Mouse (Mus musculus): ENCODE data around the gene Zmiz1.
A peak's percentile ranks its signal among the peaks of the same experiment; 100 is the strongest.

Zmiz1 gene

DNA sequence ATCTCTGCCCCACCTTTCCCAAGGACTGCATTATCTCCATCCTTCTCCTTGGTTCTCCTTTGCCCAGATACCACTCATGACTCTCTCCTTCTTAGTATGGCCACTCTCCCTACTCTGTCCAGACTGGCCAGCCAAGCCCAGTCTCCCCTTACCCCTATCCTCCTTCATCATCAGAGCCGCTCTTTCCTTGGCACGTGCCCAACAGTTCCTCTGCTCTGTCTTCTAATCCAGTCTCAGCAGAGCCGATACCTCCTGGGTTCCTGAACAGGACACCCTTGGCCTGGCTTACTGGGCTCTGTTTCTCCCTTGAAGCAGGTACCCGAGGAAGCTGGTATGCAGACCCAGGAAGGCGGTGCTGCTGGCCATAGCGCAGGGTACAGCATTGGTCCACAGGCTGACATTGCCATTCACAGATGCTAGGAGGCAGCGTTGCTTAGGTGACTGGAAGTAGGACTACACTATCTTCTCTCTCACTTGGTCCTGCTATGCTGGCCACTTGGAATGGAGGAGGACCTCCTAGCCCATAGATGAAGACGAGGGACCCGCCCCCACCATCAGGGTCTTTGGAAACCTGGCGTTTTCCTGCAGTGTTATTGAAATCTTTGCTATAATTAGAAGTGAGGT is 80.6 kb downstream of the Zmiz1 start:
- peak; percentile 30 for DNase-seq

DNA sequence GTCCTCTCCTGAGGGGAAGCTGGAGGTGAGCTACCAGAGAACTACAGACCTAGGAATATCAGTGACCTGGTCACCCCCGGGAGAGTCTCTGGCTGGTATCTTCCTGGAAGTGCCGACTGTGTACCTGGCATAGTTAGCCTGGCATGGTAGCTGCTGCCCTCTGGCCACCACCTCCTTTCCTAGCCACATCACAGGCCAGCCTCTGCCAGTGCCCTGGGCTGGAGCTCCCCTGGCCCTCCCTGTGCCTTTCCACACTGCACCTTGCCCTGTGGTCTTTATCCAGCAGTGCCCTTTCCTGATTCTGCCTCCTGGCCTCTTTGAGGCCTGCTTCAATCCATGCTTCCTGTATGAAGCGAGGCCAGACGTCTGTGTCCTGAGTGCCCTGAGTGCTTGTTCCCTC is 81.2 kb downstream of the Zmiz1 start:
- DNase-seq, result no peak

- DNase-seq, result peak; percentile 55
These were observed 82.2 kb downstream of the Zmiz1 start for GRCm38 (mm10) chr14:25541213-25541612.

- no peak for DNase-seq
These were observed 84.1 kb downstream of the Zmiz1 start for GRCm38 (mm10) chr14:25543098-25543497.

DNA sequence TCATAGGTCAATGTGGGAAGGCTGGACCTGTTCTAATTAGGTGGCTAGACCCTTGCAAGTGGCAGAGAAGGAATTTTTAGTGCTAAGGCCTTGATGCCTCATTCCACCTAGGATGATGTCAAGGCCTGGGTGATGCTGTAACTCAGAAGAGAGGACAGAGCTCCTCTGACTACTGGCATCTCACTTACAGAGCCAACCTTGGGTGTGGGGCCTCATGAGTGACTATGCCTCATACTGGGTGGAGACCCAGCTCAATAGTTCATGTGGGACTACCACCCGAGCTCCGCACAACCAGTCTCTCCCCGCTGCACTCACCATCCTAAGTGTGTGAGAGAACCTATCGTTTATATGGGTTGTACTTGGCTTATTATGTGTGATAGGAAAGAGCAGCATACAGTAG is 84.9 kb downstream of the Zmiz1 start:
- DNase-seq, result no peak

DNA sequence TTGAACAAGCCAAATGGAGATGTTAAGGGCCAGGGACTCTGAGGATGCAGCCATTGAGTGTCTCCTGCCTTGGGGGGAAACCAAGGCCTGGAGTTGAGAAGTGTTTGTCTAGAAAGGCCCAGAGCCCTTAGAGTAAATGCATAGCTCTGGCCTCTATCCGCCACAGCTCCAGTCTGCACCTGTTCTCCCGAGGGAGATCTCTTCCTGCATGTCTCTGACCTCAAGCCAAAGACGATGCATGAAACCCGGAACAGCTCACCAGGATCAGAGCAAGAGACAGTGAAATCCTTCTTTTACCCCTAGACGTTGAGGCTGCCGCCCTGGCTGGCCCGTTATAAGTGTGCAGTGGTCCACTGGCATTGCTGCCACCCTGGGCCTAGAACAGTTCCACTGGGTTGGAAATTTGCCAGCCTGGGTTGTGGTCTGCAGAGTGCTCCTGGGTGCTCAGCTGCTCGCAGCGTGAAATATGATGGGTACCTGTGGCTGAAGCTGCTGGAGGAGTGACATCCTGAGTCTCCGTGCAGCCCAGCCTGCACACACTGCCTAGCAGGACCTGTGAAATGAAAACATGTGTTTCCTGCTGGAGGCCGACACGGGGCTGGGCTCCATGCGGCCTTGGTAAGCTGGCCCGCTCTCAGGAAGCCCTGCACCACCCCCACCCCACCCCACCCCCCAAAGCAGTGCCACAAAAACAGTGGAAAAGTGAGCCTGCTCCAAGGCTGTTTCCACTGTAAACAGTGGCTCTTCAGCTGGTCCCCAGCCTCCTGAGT is 88.1 kb downstream of the Zmiz1 start:
- peak; percentile 49 for DNase-seq

GRCm38 (mm10) chr14:25547882-25548281 is 88.9 kb downstream of the Zmiz1 start:
- DNase-seq, result no peak

DNA sequence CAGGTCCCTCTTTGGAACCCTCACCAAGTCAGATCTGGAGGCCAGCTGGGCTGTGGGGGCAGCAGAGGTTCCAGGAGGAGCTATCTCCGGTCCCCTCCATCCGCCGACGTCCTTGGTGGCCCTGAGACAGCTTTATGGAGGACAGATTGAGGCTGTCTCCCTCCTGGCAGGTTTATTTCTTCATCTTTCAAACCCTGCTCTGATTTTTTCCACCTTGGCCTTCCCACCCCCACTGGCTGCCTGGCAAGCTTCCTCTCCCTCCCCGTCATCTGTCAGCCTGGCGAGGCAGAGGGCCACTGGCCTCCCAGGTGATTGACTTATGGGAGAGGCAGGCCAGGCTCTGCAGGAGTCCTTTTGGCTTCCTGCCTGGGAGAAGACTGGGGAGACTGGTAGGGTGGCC is 89.7 kb downstream of the Zmiz1 start:
- no peak for DNase-seq

- no peak for DNase-seq
These were observed 90.1 kb downstream of the Zmiz1 start for GRCm38 (mm10) chr14:25549125-25549524.

DNA sequence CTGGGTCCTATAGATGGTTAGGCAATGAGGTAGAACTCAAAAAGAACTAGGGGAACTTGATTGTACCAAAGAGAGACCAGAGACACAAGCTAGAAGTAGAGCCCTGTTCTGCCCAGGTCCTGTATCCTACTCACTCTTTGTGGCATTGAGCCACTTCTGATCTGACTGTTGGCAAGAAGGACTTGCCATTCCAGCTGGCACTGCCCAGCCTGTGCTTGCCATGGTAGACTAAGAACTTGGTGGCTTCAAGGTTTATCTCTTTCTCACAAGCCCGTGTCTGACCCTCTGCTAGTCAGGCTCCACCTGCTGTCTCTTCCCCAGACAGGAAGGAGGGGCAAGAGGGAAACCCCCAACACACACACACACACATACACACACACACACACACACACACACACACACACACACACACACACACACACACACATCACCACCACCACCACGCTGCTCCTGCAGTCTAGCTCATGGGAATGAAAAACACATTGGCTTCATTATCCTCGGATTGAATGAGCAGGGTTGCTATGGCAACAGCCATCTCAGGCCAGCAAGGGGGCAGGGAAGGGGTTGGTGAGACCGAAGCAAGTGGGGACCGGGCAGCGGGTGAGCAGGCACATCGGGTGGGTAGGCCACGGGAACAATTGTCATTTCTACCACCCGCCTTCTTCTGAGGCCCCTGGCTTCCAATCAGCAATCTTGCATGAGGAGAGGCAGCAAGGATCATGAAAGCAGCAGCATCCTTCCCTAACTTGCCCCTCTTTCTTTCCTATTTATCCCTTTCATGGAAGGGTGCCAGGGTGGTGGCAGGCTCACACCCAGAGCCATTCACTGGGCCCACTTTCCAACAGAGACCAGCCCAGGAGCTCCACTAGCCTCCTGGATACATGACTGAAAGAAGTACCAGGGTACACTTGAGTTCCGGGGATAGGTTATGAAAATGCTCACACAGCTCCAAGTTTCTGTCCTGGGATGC is 91.2 kb downstream of the Zmiz1 start:
- DNase-seq, result peak; percentile 34

DNA sequence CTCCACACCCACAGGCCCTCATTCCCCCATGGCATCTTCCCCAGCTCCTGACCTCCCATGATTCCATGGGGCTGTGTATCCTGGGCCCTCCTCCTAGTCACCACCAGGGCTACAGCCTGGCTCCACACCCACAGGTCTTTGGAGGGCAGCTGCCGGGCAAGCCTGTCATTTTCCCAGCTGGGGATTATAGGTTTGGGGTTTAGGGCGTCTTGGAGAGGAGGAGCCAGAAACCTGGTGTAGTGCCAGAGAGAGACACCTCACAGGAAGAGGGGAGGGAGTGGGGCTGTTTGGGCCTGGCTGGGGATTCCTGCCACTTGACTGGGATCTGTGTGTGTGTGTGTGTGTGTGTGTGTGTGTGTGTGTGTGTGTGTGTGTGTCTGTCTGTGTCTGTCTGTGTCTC is 92.7 kb downstream of the Zmiz1 start:
- no peak for DNase-seq

- DNase-seq, result no peak
These were observed 94.4 kb downstream of the Zmiz1 start for GRCm38 (mm10) chr14:25553382-25553781.

GRCm38 (mm10) chr14:25554781-25555180 is 95.8 kb downstream of the Zmiz1 start:
- DNase-seq, result no peak

GRCm38 (mm10) chr14:25555291-25555781 is 96.4 kb downstream of the Zmiz1 start:
- no peak for DNase-seq

DNA sequence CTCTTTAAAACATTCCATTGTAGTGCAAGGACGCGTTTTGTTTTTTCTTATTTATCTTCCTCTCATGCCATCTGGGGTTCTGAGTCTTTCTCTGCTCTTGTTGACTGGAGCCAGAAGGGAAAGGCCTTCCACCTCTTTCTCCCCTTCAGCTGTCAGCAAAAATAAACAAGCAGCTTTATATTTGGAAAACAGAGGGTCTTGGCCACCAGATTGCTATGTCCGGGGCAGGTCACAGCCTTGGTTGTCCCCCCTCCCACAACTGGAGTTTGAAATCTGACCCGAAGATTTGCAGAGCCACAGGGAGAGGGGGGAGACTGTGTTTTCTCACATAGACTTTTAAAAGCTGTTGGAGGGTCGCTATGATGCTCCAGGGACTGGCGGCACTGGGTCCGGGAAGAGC is 96.9 kb downstream of the Zmiz1 start:
- DNase-seq, result no peak

DNA sequence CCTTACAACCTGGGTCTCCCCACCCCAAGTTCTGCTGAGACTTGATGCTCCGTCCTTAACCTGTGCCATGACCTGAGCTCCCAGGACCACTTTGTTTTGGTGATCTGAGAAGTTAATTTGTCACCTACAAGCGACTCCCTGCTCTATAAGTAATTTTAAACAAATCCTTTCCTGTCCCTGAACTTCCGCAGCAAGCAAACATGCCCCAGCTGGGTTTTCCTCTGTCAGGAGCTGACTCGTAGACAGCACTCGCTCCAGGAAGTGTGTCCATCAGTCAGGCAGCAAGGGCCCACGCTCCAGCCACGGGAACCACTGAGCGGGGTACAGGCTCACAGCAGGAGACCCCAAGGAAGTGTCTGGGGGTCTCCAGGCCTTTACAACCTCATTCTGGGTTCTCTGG is 98.0 kb downstream of the Zmiz1 start:
- DNase-seq, result no peak

GRCm38 (mm10) chr14:25558479-25558878 is 99.5 kb downstream of the Zmiz1 start:
- no peak for DNase-seq

DNA sequence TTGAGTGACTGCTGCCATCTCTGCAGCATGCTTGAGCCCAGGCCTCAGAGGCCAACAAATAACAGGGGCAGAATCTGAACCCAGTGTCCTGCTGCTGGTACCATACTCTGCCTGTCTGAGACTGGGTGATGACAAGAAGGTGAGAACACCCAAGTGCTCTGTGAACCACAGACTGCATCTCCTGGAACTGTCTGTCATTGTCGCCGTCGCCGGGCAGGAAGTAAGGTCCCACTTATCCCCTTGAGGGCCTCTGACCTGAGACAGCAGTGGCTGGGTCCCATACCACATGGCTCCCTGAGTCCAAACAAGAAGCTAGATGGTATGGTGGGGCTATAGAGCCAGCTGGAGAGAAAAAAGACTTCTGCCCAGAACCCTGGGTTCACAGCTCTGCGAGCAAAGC is 100.9 kb downstream of the Zmiz1 start:
- peak; percentile 69 for DNase-seq

GRCm38 (mm10) chr14:25560841-25561240 is 101.9 kb downstream of the Zmiz1 start:
- peak; percentile 46 for DNase-seq

DNA sequence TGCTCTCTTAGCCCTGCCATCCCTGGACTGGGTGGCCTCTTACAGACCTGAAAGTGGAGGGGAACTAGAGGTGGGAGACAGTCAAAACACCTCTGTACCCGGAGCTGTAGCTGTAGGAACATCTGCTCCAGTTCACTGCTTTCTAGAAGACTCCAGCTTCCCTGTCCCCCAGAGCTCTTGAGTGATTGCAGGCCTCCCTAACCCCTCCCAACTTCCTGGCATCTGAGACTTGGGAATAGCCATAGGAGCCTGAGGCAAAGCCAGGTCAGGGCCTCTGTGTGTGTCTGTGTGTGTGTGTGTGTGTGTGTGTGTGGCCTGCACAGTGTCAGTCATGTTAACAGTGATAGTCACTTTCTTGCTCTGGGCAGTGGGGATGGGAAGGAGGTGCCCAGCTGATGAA is 102.7 kb downstream of the Zmiz1 start:
- peak; percentile 4 for DNase-seq

DNA sequence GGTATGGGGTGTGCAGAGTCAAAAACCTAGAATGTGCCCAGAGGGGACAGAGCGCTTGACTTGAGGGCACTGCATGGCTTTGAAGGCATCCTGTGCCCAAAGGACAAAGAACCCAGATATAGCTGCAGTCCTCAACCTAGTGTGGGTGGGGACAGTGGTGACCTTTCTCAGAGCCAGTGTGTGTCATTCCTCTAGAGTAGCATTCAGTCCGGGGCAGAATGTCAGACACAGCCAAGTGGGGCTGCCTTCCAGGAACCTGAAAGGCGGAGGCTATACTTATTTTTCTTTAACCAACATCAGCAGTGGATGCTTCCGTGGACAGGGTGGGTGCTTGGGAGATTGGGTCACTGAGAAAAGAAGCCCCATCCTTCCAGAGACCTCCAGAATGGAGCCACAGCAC is 103.5 kb downstream of the Zmiz1 start:
- DNase-seq, result peak; percentile 3

DNA sequence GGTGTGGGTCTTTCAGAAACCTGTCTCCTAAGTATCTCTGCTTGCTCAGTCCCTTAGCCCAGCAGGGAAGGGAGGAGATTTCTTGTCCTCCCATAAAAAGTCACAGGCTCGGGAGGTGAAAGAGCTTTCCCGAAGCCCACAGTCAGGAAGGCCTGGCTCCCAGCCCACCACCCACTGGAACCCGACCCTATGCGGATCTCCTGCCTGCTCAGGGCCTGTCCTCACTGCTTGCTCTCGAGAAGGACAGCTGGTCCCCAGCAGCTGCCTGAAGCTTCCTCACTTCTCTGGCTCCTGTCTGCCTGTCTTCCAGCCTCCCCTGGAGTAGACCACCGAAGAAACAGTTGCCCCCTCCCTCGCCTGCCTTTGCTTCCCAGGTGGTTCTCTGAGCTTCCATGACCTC is 103.9 kb downstream of the Zmiz1 start:
- DNase-seq, result peak; percentile 6

DNA sequence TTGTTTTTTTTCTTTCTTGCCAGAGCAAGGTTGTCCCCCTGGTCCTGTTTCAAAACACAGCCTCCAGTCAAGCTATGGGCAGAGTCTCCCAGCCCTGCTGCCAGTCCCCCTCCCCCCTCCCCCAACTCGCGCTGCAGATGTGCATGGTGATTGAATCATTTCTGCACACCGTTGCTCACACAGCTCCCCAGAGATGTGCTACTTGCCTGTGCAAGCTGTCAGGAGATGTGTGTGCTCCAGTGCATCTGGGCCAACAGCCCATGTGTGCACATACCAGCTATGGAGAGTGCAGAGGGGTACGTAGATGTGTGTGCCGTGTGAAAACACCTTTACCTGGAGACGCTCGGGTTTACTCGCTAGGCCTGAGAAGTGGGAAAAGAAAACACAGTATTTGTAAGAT is 105.6 kb downstream of the Zmiz1 start:
- peak; percentile 32 for DNase-seq
